Mouse (Mus musculus) megakaryocyte-erythroid progenitor cell, adult 5-6 weeks (primary cell): ENCODE data around the gene Hist1h2bp. TPM values are rescaled to one million over a fixed set of nuclear protein-coding genes. Genes with fewer than 3 reads are reported as not detected.

Source experiments
- ATAC-seq: replicated peaks from 2 replicates; pipeline ENCODE4 v1.8.0; 2016; ENCODE audit warnings: mild to moderate bottlenecking, inconsistent platforms; ENCODE audit not compliant: severe bottlenecking, poor library complexity, low FRiP score, low TSS enrichment
- total RNA-seq, 2 experiments: library from RNA; stranded (forward) in 1 of 2; stranded (reverse) in 1 of 2; fragments of 200-1000, 215-1000 nt in 1 of 2; fragments of >200 nt in 1 of 2; fragmentation: Nextera tagmentation in 1 of 2; gene quantifications; 2 replicates each; pipeline ENCODE4 v1.2.3; 2014 to 2017

Gene Hist1h2bp
- total RNA-seq, 2 experiments from 2014 or later, result 33.7 to 62.9 TPM

DNA sequence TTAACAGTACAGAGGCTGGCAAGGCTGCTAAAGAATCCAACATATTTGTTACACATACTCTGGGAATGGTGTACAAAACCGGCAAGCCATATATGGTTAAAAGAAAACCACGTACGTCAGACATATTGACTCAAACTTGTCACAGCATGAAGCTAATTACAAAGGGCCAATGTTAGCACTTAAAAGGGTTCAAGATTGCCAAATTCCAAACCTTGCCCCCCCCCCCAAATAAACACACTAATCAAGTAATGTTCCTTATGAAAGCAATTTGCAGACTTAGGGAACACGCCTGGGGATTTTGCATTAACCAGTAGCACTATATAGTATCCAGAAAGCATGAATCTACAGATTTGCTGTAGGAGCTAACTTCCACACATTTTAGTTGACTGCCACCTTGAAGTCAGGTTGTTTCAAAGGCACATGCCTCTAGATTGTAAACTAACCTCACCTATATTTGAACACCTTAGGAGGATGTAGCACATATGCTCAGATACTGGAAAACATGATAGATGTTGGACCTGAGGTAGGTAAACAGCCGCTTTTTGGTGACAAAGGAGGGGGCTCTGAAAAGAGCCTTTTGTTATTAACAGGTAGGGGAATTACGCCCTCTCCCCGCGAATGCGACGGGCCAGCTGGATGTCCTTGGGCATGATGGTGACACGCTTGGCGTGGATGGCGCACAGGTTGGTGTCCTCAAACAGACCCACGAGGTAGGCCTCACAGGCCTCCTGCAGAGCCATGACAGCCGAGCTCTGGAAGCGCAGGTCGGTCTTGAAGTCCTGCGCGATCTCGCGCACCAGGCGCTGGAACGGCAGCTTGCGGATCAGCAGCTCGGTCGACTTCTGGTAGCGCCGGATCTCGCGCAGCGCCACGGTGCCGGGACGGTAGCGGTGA lies 4.7 kb upstream of the Hist1h2bp start:
- ATAC-seq, result peak; percentile 7

DNA sequence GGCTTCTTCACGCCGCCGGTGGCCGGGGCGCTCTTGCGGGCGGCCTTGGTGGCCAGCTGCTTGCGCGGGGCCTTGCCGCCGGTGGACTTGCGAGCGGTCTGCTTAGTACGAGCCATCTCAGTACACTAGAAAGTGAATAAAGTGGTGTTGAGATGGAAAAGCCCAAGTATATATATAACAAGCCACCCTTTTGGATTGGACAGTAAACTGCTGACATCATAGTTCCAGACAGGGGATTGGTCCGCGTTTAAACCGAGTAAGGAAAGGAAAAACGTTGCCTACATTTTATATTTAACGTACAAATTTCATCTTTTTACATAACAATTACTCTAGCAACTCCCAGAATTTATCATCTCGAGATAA lies 4.0 kb upstream of the Hist1h2bp start, which contains the start of gene Hist1h3i:
Gene Hist1h3i, minus strand, starts transcription at position 116 of the 363 bp plus-strand sequence.
- peak; percentile 28 for ATAC-seq

DNA sequence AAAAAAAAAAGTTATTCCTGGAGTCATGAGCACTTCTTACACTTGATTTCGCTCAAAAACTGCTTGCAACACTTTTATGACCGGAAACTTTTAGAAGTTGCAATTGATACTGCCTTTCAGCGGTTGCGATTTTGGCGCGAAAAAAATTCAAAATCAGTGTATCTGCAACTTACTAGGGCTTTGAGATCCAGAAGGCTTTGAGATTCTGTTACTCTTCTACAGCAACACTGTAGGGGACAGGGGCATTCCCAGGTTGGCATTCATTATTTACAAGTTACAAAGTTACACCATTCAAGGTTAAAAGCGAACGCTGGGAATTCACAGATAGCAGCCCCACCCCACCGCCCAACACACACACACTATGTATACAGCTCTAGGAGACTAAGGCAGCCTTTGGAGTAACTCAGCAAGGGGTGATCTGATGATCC lies 3.5 kb upstream of the Hist1h2bp start:
- ATAC-seq, result no peak

DNA sequence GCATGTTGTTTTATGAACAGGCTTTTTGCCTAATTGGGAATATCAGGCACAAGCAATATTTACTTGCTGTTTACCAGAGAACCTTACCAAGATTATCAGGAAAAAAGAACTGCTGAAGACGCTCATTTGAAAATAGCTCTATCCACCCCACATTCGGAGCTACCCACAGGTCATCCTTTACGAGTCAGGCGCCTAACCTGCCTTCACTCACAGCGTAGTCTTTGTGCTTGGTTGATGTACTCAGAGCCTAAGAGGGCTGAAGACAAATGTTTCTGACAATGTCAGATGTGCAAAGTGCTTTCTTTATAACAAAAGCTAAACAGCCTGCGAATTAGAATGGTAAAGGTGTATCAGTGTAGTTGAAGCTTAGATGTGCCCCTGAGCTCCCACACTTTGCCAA lies 3.0 kb upstream of the Hist1h2bp start:
- no peak for ATAC-seq

DNA sequence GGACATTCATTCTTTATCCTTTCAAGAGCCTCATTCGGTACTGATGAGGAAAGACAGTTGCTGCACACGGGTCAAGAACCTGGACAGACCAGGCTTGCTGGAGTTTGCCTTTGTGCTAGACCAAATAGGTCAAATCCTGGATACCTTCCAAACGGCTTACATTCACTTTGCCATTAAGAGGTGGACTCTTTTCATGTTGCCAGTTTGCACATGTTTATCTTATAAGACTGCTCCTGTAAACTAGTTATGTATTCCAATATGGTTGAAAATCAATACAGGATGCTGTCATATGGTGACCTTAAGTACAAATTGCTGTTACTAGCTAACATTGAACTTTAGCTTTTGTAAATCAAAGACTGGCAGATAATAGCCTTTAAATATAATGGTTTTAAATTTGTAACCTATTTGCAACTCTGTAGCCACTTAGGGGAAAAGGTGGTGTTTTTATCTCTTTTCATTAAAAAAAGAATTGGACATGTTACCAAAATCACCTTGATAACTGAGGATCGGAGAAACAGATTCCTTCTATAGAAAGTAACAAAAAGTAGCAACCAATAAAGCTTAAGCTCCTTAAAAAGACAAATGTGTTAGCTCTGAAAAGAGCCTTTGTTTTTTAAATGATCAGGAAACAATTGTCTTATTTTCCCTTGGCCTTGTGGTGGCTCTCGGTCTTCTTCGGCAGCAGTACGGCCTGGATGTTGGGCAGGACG lies 917 bp upstream of the Hist1h2bp start:
- 0 out of 2 replicates have a peak, but pooled peaks have one; percentile 4 for ATAC-seq

DNA sequence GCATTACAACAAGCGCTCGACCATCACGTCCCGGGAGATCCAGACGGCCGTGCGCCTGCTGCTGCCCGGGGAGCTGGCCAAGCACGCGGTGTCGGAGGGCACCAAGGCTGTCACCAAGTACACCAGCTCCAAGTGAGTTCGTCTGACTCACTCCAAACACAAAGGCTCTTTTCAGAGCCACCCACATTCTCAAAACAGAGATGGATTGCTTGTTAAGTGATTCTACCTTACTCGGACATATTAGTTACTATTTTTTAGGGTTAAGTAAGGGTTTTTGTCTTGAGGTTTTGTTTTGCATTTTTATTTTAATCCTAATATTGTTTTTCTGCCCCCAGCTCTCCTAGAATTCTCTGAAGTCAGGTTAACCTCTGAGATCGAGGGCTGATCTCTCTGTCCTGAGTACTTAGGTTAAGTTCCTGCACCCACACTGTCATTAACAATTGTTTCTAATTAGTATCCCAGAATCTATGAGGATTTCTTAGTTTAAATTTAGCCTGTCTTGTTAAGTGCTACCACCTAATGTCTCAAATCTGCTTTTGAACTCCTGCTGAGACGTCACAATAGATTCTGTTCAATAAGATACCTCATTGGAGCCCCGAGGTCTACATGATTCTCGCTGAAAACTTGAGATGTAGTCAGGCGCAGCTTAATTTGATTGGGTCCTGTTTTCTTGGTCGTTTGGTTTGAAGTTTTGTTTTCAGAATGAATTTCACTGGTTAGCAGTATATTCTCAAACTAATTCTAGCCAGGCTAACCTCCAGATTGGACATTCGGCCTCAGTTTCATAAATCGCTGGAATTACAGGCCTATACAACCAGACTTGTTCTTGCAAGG lies 716 bp downstream of the Hist1h2bp start:
- no peak for ATAC-seq

DNA sequence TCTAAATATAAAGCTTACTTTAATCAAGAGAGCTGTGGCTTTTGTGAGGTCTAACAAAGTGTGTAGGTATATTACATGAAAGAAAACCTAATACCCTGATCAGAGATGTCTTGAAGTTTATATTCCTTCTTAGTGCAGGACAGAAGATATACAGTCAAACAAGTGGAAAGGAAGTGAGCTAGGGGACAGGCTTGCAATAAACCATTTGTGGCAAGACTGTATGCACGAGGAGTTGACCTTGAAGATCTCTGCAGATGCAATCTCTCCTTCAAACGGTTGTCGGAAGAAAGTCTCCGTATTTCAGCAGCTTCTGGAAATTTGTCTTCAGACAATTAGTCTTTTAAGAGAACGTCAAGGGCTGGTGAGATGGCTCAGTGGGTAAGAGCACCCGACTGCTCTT lies 2.7 kb downstream of the Hist1h2bp start:
- no peak for ATAC-seq

DNA sequence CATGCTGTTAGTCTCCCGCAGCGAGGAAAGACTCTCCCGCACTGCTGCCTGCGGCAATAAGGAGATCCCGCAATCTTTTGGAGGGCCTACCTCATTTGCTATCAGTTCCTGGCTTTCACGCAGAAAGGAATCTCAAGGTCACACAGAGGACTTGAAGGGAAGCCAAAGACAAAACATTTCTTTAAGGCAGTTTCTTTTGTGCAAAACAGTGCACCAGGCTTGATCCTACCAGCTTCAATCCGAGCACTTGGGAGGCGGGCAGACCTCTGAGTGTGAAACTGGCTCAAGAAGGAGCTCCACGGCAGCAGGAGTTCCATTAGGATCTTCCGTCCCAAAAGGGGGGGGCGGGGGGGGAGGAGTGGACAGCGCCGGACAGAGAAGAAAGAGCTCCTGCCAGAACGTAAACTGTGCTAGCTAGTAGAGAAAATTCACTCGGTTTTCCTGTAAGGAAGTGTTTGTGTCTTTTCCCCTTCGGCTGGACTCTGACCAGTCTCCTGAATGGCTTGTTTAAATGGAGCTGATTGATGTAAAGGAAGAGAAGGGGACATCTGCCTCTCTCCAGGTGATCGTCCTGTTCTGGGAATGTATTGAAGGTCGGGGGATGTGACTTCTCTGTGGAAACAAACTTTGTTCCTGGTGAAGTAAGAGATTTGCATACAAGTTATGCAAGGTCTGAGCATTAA lies 3.5 kb downstream of the Hist1h2bp start:
- no peak for ATAC-seq

DNA sequence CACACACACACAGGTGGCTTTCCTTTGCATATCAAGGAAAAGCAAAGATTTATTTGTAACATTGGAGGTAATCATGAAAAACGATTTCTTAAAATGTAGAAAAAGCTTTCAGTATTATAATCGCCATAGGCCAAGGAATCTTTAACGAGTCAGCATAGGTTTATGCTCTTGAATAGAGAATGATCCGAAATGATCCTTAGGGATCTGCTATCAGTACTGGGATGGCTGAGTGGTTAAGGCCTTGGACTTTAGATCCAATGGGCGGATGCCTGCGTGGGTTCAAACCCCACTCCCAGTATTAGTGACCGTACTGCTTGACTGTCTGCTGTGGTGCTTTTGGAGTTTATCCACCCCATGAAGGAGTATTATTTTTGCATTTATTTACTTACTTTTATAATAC lies 8.3 kb downstream of the Hist1h2bp start:
- no peak for ATAC-seq

DNA sequence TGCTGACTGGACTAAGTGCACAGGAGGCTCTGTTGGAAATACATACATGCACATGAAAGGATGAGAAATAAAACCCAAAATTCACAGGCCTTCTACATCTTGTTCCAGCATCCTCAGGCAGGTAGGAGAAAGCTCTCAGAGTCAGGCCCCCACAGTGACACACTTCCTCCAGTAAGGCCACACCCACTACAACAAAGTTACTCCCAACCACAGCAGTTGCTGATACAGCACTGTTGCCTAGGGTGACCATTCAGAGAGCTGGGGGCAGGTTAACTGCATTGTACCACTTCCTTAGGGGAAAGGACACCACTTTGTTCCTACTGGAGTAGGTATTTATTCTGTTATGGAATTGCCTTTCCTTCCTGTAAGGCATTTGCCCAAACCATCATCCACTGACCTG lies 9.9 kb downstream of the Hist1h2bp start:
- peak; percentile 91 for ATAC-seq

DNA sequence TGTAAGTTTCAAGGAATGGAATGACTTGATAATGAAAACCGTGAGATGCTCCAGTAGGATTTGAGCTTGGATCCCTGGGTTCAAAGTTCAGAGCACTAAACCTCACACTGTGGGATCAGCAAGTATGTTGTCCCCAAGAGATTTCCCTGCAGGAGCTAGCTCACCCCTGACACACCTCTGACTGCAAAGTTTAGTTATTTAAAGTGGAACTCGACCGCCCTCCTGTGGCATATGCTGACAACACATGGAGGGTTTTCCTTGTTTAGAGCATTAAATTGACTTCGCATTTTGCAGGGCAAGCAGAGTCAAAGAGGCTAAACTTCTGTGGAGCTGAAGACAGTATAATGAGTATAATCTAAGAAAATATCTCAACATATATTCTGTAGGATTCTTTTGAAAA lies 15.8 kb downstream of the Hist1h2bp start:
- peak; percentile 88 for ATAC-seq

DNA sequence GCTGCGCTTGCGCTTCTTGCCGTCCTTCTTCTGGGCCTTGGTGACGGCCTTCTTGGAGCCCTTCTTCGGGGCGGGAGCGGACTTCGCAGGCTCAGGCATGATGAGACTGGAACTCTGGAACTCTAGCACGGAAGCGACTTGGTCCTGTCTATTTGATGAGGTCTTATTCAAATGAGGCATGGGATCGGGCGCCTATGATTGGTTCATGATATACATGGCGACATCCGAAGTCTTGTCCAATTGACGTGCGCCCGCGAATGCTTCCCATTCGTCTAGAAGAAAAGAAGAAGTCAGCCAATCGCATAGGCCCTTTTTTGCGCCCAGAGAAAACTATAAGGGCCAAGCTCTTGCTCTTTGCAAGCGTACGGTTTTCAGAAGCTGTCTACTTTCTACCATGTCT lies 22.8 kb downstream of the Hist1h2bp start, which contains the start of the genes Hist1h2bq and Hist1h2ao:
Gene Hist1h2bq, minus strand, starts transcription at position 125 of the 400 bp plus-strand sequence.
Gene Hist1h2ao, plus strand, starts transcription at position 393 of the 400 bp plus-strand sequence.
- peak; percentile 83 for ATAC-seq

DNA sequence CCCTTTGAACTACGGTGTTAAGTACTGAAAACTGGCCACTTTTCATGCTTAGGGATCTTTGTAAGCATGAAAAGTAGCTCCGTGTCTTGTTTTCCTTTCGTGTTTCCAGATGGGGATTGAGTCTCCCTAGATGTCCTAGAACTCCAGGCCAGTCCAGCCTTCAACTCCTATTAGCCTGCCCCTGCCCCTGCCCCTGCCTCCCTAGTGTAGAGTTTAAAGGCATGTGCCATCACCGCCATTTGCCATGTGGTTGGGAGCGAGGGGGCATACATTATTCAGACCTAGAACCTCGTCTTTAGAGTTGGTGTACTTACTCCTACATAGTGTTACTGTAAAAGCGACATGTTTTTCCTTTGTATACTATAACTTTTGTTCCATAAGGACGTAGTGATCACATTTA lies 23.8 kb downstream of the Hist1h2bp start:
- ATAC-seq, result peak; percentile 45

DNA sequence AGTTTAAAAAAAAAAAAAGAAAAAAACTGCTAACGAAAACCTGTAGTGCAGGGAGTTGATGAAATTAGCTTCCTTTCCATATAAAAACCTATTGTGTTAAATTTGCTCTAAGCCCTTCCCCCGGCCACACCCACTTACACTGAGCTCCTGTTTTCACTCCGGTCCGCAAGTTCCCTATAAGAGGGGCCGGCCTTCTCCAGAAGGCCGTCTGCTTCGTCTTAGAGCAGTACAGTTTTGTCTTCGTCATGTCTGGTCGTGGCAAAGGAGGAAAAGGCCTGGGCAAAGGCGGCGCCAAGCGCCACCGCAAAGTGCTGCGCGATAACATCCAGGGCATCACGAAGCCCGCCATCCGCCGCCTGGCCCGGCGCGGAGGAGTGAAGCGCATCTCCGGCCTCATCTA lies 24.3 kb downstream of the Hist1h2bp start, which contains the start of gene Hist1h4m:
Gene Hist1h4m, plus strand, starts transcription at position 208 of the 400 bp plus-strand sequence.
- peak; percentile 50 for ATAC-seq

DNA sequence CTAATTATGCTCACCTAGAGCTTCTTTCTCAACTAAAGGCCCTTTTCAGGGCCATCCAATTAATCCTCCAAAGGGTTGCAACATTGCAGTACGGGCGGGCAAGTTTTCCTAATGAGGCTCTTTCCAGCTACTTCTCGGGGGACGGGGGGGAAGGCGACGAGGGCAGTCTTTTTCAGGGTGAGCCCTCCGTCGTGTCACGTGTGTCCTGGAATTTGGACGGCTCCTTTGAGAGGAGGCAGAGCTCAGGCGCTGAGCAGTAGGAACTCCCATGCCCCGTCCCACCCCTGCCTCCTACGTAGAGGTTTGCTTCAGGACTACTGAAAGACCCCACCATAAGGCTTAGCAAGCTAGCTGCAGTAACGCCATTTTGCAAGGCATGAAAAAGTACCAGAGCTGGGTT lies 24.8 kb downstream of the Hist1h2bp start:
- peak; percentile 70 for ATAC-seq

DNA sequence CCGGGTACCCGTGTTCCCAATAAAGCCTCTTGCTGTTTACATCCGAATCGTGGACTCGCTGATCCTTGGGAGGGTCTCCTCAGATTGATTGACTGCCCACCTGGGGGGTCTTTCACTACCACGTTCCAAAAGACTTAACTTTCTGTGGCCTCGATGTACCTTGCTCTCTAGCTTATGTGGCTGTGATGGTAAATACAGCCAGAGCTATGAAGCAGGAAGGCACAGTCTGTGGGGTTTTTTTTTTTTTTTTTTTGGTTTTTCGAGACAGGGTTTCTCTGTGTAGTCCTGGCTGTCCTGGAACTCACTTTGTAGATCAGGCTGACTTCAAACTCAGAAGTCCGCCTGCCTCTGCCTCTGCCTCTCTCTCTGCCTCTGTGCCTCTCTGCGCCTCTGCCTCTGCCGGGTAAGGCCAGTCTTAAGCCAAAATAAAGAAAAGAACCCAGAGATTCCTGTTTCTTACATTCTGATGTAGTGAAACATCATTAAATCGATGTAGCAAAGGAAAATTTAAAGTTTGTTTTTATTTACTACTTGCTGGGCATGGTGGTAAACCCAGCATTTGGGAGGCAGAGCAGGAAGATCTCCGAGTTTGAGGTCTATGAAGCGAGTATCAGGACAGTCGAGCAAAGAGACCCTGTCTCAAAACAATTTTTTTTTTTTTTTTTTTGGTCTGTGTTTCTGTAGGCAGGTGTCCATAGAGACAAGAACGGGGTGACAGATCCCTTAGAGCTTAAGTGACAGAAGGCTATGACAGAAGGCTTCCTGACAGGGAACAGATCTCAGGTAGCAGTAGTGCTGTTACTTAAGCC lies 33.0 kb downstream of the Hist1h2bp start:
- ATAC-seq, result peak; percentile 80

DNA sequence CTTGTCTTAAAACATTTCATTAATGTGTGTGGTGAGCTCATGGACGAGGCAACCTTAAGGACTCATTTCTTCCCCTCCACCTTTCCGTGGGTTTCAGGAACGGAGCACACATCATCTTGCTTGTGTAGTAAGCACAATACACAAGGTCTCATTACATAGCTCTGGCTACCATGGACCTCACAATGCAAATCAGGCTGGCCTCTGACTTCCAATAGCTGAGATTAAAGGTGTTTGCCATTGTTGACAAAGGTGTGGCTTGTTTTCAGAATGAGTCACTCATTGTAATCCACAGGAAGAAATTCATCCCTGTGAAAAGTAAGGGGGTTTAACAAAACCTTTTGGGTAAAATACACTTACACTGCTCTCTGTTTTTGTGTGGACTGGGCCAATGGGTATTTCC lies 41.2 kb downstream of the Hist1h2bp start:
- ATAC-seq, result no peak

DNA sequence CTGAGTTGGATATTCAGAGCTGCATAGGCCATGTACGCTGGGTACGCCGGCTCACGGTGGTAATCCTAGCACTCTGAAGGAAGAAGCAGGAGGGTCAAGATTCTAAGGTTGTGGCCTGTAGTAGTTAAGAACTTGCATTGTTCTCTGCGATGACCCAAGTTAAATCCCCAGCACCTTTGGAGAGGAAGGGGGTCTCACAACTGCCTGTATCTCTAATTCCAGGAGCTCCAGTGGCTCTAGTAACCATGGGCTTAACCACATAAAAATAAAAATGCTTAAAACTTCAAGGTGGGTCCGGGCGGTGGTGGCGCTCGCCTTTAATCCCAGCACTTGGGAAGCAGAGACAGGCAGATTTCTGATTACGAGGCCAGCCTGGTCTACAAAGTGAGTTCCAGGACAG lies 43.1 kb downstream of the Hist1h2bp start:
- ATAC-seq, result no peak
